Mouse (Mus musculus) embryonic facial prominence, embryonic 14.5 days (tissue): Measurements from ENCODE around the gene Ddx19a. TPM values are rescaled to one million over a fixed set of nuclear protein-coding genes. Genes with fewer than 3 reads are reported as not detected.

ENCODE experiments used
- ATAC-seq: fragments of 200-750 bp; cut with Nextera tagmentation; 2 replicates; pipeline ENCODE4 v1.8.0; 2017; ENCODE audit warnings: low read depth, moderate number of reproducible peaks, moderate TSS enrichment
- DNase-seq: peaks from one replicate; pipeline ENCODE4 v3.0.0-alpha.2; 2015; ENCODE audit warnings: low spot score
- H3K27ac ChIP-seq: fragments of 300-500 bp; sonication (generic); replicated peaks from 2 replicates; pipeline ENCODE4 v1.5.1; 2014; ENCODE audit warnings: low read depth, mild to moderate bottlenecking, low read length, moderate library complexity
- H3K27me3 ChIP-seq: fragments of 300-500 bp; sonication (generic); replicated peaks from 2 replicates; pipeline ENCODE4 v1.6.1; 2014; ENCODE audit warnings: low read length; ENCODE audit not compliant: control insufficient read depth, insufficient read depth
- H3K36me3 ChIP-seq: fragments of 300-500 bp; sonication (generic); 2 replicates; pipeline ENCODE4 v1.6.1; 2014; ENCODE audit warnings: low read length, mixed read lengths; ENCODE audit not compliant: control insufficient read depth, insufficient read depth
- H3K4me1 ChIP-seq: fragments of 300-500 bp; sonication (generic); 2 replicates; pipeline ENCODE4 v1.6.1; 2014; ENCODE audit warnings: antibody characterized with exemption, low read length; ENCODE audit not compliant: control insufficient read depth, insufficient read depth
- H3K4me2 ChIP-seq: fragments of 300-500 bp; sonication (generic); 2 replicates; pipeline ENCODE4 v1.6.1; 2014; ENCODE audit warnings: low read depth, mild to moderate bottlenecking, low read length, moderate library complexity, mixed read lengths
- H3K4me3 ChIP-seq: fragments of 300-500 bp; sonication (generic); 2 replicates; pipeline ENCODE4 v1.5.1; 2014; ENCODE audit warnings: low read depth, mild to moderate bottlenecking, low read length
- H3K9ac ChIP-seq: fragments of 300-500 bp; sonication (generic); 2 replicates; pipeline ENCODE4 v1.6.1; 2014; ENCODE audit warnings: low read depth, mild to moderate bottlenecking, low read length, moderate library complexity, mixed read lengths
- H3K9me3 ChIP-seq: fragments of 300-500 bp; sonication (generic); 2 replicates; pipeline ENCODE4 v1.6.1; 2016; ENCODE audit warnings: low read length; ENCODE audit not compliant: control insufficient read depth
- WGBS: fragments of 180-500 bp; shearing (Covaris S2); extraction: QIAGEN DNeasy Blood & Tissue Kit; methylation state at CpG from one replicate; pipeline ENCODE4 v1.1.7; 2014; 5-methylcytosine and 5-hydroxymethylcytosine counted together
- polyA plus RNA-seq: library from polyadenylated mRNA; unstranded; fragments of >200 nt; fragmentation: Nextera tagmentation; extraction: Ambion mirVana; gene quantifications from 2 replicates; pipeline ENCODE4 v1.2.1, GENCODE M21; 2014

Gene Ddx19a
- 18.1 and 19.1 TPM in 2 replicates for polyA plus RNA-seq

- whole genome bisulfite sequencing: 4% methylated on average over 58 of the region's 58 CpGs
These were observed at the start of gene Ddx19a for GRCm38 (mm10) chr8:110997547-110998531. Gene Ddx19a (minus strand): TSS chr8:110997800.

GRCm38 (mm10) chr8:111044003-111044734, 46.6 kb upstream of the Ddx19a start:
- WGBS: 39% methylated on average over 2 of the region's 2 CpGs
- ATAC-seq: no peak

More at GRCm38 (mm10) chr8:110997547-110998531, at the start of gene Ddx19a:
- peak; percentile 96 for DNase-seq
- H3K9me3 ChIP-seq: no peaks in the 10 kb centered on the region
- peaks cover 12% of the 10 kb centered on the region; the same call in 1 of the 2 replicates for H3K36me3 ChIP-seq
- H3K4me2 ChIP-seq: peak within 1 kb of the TSS; percentile 65
- ATAC-seq: peak; percentile 97
- peaks cover 3% of the 10 kb centered on the region; the same call in 1 of the 2 replicates for H3K4me1 ChIP-seq
- H3K27me3 ChIP-seq: no peaks in the 10 kb centered on the region
- peak within 1 kb of the TSS; percentile 87 for H3K27ac ChIP-seq
- H3K9ac ChIP-seq: peak within 1 kb of the TSS; percentile 87
- H3K4me3 ChIP-seq: peak within 1 kb of the TSS; percentile 93

GRCm38 (mm10) chr8:111042546-111042945, 44.9 kb upstream of the Ddx19a start:
- peaks cover 97% of the 10 kb centered on the region for H3K36me3 ChIP-seq
- H3K9me3 ChIP-seq: no peaks in the 10 kb centered on the region
- H3K4me2 ChIP-seq: no peak overlapping the region
- ATAC-seq: no peak
- no peaks in the 10 kb centered on the region for H3K4me1 ChIP-seq
- no peak overlapping the region for H3K4me3 ChIP-seq
- no peak for DNase-seq
- H3K27me3 ChIP-seq: no peaks in the 10 kb centered on the region
- WGBS: 97% methylated on average over 18 of the region's 19 CpGs
- H3K27ac ChIP-seq: no peak overlapping the region
- H3K9ac ChIP-seq: no peak overlapping the region

More at GRCm38 (mm10) chr8:111044003-111044734, 46.6 kb upstream of the Ddx19a start:
- no peak overlapping the region for H3K4me3 ChIP-seq
- no peak overlapping the region for H3K9ac ChIP-seq
- H3K9me3 ChIP-seq: no peaks in the 10 kb centered on the region
- no peaks in the 10 kb centered on the region for H3K4me1 ChIP-seq
- H3K36me3 ChIP-seq: peaks cover 97% of the 10 kb centered on the region
- H3K27ac ChIP-seq: no peak overlapping the region
- H3K4me2 ChIP-seq: no peak overlapping the region
- DNase-seq: no peak
- no peaks in the 10 kb centered on the region for H3K27me3 ChIP-seq

GRCm38 (mm10) chr8:111036591-111036990, 39.0 kb upstream of the Ddx19a start:
- Histone ChIP-seq H3K27me3 (no peaks in the 10 kb centered on the region), H3K4me2 (no peak overlapping the region), H3K4me1 (peaks cover 15% of the 10 kb centered on the region), H3K9me3 (no peaks in the 10 kb centered on the region), H3K36me3 (peaks cover 51% of the 10 kb centered on the region), H3K4me3 (no peak overlapping the region), H3K27ac (no peak overlapping the region), H3K9ac (no peak overlapping the region)
- DNase-seq: no peak
- 94% methylated on average over 15 of the region's 15 CpGs for WGBS
- no peak for ATAC-seq

GRCm38 (mm10) chr8:111034276-111034675, 36.7 kb upstream of the Ddx19a start:
- Histone ChIP-seq H3K27ac (peak overlapping the region; percentile 50; the same call in 1 of the 2 replicates), H3K9ac (peak overlapping the region; percentile 77), H3K4me1 (peaks cover 15% of the 10 kb centered on the region), H3K9me3 (no peaks in the 10 kb centered on the region), H3K4me2 (peak overlapping the region; percentile 74), H3K4me3 (peak overlapping the region; percentile 63), H3K36me3 (peaks cover 31% of the 10 kb centered on the region), H3K27me3 (peaks cover 4% of the 10 kb centered on the region; the same call in 1 of the 2 replicates)
- ATAC-seq (0 out of 2 replicates have a peak, but pooled peaks have one; percentile 0), DNase-seq (peak; percentile 15)
- 21% methylated on average over 12 of the region's 12 CpGs for WGBS

- Histone ChIP-seq H3K4me1 (peaks cover 15% of the 10 kb centered on the region), H3K27ac (peak overlapping the region; percentile 50; the same call in 1 of the 2 replicates), H3K9ac (peak overlapping the region; percentile 77), H3K27me3 (peaks cover 4% of the 10 kb centered on the region; the same call in 1 of the 2 replicates), H3K36me3 (peaks cover 25% of the 10 kb centered on the region), H3K9me3 (no peaks in the 10 kb centered on the region), H3K4me3 (peak overlapping the region; percentile 63), H3K4me2 (peak overlapping the region; percentile 74)
- 7% methylated on average over 35 of the region's 37 CpGs for WGBS
- ATAC-seq (peak; percentile 100), DNase-seq (peak; percentile 100)
These were observed 36.0 kb upstream of the Ddx19a start for GRCm38 (mm10) chr8:111033482-111034215.

- no peak for ATAC-seq
- H3K9ac ChIP-seq: peak within 1 kb of the TSS; percentile 77
- WGBS: 94% methylated on average over 7 of the region's 7 CpGs
These were observed 35.3 kb upstream of the Ddx19a start, which contains the start of gene Aars for GRCm38 (mm10) chr8:111032916-111033315. Gene Aars (plus strand): TSS chr8:111033144.

More at GRCm38 (mm10) chr8:111032916-111033315, 35.3 kb upstream of the Ddx19a start, which contains the start of gene Aars:
- peak within 1 kb of the TSS; percentile 74 for H3K4me2 ChIP-seq
- H3K36me3 ChIP-seq: peaks cover 18% of the 10 kb centered on the region
- H3K4me3 ChIP-seq: peak within 1 kb of the TSS; percentile 63
- peak within 1 kb of the TSS; percentile 50; the same call in 1 of the 2 replicates for H3K27ac ChIP-seq
- H3K9me3 ChIP-seq: no peaks in the 10 kb centered on the region
- peaks cover 4% of the 10 kb centered on the region; the same call in 1 of the 2 replicates for H3K27me3 ChIP-seq
- DNase-seq: no peak
- H3K4me1 ChIP-seq: peaks cover 18% of the 10 kb centered on the region
